Mouse (Mus musculus): ENCODE results near the gene Dnajc4.
"Not testable (repeated sequence)": the region's sequence is repeated elsewhere in the genome, so short reads cannot be mapped to it uniquely, and the experiment has no call there.

Dnajc4 gene

GRCm38 (mm10) chr19:6995255-6995991 lies 3.1 kb upstream of the Dnajc4 start:
- no peak for DNase-seq (ENCODE audit: low read depth, low spot score)

GRCm38 (mm10) chr19:6994489-6994888 lies 2.1 kb upstream of the Dnajc4 start:
- DNase-seq (ENCODE audit: low read depth, low spot score) = no peak

DNA sequence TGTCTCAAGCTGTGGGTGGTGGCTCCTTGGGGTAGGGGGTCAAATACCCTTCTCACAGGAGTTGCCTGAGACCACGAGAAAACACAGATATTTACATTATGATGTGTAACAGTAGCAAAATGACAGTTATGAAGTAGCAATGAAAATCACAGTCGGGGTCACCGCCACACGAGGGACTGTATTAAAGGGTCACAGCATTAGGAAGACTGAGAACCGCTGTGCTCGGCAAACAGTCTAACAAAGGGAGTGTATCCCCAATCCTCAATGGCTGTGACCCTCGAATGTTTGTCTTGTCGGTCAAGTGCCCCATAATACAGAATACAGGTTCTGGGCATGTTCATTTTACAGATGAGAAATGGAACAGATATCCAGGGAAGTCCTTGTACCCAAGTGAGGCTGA lies 1.6 kb upstream of the Dnajc4 start:
- DNase-seq (ENCODE audit: low read depth, low spot score) = no peak

DNA sequence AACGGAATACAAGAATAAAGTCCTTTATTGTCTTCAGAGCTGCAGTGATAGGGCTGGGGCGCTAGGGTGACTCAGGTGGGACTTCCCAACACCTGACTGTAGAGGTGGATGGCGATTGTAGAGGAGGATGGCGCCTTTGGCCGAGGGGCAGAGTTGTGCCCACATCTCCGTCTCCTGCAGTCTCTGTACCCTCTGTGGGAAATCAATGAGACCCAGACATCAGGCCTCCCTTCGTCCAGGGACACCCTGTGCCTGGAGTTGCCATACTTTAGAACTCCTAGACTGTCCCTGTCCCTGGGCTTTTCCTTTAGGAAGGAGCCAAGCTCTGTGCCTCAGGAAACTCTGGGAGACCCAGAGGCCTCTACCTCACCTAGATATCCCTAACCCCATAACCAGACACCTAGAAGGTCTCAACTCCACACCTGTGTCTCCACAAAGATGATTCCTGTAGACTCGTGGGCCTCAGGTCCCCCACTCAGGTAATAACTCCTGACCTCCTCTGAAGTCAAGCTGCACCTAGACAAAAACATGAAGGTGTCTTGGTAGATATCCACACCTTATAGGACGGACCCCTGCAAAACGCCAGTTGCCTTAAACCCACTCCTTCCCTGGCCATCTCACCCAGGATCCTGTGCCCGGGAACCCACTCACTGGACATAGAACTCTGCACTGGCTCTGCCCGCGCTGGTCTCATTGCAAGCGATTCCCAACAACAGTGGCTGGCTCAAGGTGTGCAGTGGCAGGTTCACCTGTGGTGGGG lies 819 bp upstream of the Dnajc4 start:
- no peak for DNase-seq (ENCODE audit: low read depth, low spot score)

DNA sequence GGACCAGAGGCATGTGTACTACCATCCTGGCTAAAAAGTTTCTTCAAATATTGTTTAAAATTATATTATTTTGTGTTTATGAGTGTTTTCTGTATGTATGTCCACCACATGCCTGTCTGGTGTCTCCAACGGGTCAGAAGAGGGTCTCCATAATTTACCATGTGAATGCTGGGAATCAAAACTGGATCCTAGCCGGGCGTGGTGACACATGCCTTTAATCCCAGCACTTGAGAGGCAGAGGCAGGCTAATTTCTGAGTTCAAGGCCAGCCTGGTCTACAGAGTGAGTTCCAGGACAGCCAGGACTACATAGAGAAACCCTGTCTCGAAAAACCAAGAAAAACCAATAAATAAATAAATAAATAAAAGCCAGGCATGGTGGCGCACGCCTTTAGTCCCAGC lies 1.2 kb downstream of the Dnajc4 start:
- not testable (repeated sequence) for DNase-seq (ENCODE audit: low read depth, low spot score)

- no peak for DNase-seq (ENCODE audit: low read depth, low spot score)
These were observed 1.7 kb downstream of the Dnajc4 start for GRCm38 (mm10) chr19:6990712-6991111.

DNA sequence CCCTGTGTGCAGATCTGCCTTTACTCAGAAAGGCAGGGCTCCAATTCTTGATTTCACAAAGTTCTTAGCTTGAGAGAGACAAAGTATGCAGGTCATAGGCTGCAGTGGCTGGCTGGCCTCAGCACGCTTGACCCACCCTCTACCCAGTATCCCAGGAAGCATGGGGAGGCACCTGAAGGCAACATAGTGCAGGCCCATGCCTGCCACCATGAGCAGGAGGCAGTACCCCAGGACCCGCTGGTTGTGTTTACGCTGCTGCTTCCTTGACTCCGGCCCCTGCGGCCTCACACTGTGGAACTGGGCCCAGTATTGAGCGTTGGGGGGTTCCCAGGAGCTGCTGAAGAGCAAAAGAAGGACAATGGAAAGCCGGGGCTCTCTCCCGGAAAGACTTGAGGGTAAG lies 3.1 kb downstream of the Dnajc4 start:
- no peak for DNase-seq (ENCODE audit: low read depth, low spot score)

GRCm38 (mm10) chr19:6987904-6988285 lies 4.5 kb downstream of the Dnajc4 start:
- no peak for DNase-seq (ENCODE audit: low read depth, low spot score)

GRCm38 (mm10) chr19:6987061-6987903 lies 5.1 kb downstream of the Dnajc4 start, which contains the start of gene Vegfb:
TSS of gene Vegfb (minus strand) at chr19:6987651.
- no peak for DNase-seq (ENCODE audit: low read depth, low spot score)

DNA sequence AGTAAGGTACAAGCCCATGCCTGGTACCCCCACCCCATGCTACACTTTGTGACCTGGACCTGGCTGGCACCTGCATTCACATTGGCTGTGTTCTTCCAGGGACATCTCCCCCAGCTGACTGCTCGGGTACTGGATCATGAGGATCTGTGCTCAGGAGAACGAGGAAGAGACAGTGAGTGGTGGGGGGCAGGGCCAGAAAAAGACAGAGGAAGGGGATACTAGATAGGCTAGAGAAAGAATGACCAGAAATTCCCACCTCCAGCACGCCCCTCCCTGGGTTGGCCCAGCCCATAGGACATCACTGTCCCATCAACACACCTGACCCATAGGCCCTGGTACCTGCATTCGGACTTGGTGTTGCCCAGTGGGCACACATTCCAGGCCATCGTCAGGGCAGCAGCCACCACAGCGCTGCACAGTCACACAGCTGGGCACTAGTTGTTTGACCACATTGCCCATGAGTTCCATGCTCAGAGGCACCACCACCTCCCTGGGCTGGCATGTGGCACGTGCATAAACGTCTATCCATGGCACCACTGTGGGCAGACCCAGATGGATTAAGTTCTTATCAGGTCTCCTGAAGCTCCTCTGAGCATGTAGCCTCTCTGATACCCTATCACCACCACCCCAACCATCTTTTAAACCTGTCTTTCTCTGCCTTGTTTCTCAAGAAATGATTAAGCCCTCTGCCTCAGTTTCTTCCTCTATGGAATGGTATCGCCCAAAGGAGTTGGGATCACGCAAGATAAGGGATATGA lies 6.2 kb downstream of the Dnajc4 start:
- DNase-seq (ENCODE audit: low read depth, low spot score) = no peak

- DNase-seq (ENCODE audit: low read depth, low spot score) = peak; percentile 45
These were observed 7.1 kb downstream of the Dnajc4 start for GRCm38 (mm10) chr19:6985300-6985699.

GRCm38 (mm10) chr19:6983621-6984020 lies 8.8 kb downstream of the Dnajc4 start:
- no peak for DNase-seq (ENCODE audit: low read depth, low spot score)

DNA sequence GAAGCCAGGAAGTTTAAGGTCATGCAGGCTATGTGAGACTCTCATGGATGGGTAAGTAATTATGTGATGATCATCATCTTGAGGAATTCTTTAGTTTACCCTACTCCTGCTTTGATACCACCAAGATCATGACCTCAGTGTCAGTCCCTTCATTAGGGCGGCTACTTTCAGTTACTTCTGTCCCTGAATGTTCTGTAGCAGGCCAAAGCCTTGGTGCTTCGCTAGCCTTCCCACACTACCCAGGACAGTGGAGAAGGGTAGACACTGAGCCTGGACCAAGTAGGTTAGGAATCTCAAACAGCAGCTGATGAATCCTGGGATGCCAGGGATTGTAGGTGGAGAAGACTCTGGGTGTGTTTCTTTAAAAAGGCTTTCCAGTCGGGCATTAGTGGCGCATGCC lies 10.9 kb downstream of the Dnajc4 start:
- DNase-seq (ENCODE audit: low read depth, low spot score) = no peak

- DNase-seq (ENCODE audit: low read depth, low spot score) = peak; percentile 99
These were observed 11.8 kb downstream of the Dnajc4 start, which contains the start of gene Fkbp2 for GRCm38 (mm10) chr19:6980381-6981093. TSS of gene Fkbp2 (minus strand) at chr19:6980501.

GRCm38 (mm10) chr19:6979486-6980380 lies 12.6 kb downstream of the Dnajc4 start:
- peak; percentile 100 for DNase-seq (ENCODE audit: low read depth, low spot score)

DNA sequence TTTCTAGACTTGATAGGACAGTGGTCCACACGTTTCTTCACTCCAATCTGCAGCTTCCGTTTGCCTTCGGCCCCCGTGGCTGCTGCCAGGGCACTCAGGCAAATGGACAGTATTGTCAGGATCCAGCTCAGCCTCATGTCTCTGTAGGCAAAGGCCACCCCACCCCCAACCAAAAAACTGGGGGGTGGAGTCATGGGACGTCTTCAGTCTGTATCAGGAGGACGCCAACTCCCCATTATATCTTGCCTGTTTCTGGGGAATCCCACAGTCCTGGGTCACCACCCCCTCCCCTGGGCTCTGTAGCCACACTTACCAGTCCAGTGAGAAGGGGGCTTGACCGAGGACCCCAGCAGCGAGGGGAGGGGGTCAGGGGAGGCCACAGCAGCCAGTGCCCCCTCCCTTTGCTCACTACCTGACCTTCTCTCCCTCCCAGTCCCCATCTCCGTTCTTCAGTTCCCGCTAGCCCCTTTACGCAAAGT lies 13.3 kb downstream of the Dnajc4 start:
- peak; percentile 49 for DNase-seq (ENCODE audit: low read depth, low spot score)

DNA sequence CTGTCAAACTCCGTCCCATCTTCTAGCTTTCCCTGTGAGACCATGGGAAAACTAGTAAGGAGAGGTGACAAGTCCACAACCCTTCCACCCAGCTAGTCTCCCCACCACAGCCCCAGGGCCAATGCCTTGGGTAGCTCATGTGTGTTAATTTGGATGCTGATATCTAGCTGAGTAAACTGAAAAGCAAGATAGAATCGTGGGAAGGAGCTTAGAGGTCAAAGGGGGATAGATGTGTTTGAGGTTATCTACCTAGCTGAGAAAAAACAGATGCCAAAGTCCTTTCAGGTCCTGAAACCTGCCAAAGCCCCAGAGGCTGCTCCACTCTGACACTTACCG lies 13.8 kb downstream of the Dnajc4 start:
- no peak for DNase-seq (ENCODE audit: low read depth, low spot score)

GRCm38 (mm10) chr19:6977759-6978638 lies 14.4 kb downstream of the Dnajc4 start:
- no peak for DNase-seq (ENCODE audit: low read depth, low spot score)
